Mouse (Mus musculus): Measurements from ENCODE around the gene Mrpl46. TPM values are rescaled to one million over a fixed set of nuclear protein-coding genes. Genes with fewer than 3 reads are reported as not detected.

Gene Mrpl46
- polyA plus RNA-seq, 2 experiments: 22.4 to 55.1 TPM

GRCm38 (mm10) chr7:78814766-78815165 lies 31.4 kb upstream of the Mrpl46 start:
- H3K9me3 ChIP-seq (ENCODE audit: control insufficient read depth, low read length): no peaks in the 10 kb centered on the region
- no peak overlapping the region for H3K4me3 ChIP-seq (ENCODE audit: insufficient read depth in 1 of 2, low read depth in 2 of 2, low read length in 2 of 2)
- H3K4me1 ChIP-seq (replicated peaks; ENCODE audit: control insufficient read depth in 2 of 2, insufficient read depth in 2 of 2, low read length in 1 of 2): peaks cover 0 to 4% of the 10 kb centered on the region in 2 experiments; a peak in 1 of 4 replicates
- H3K4me2 ChIP-seq (ENCODE audit: low read depth): no peak overlapping the region
- ATAC-seq (ENCODE audit: insufficient read depth) (no peak), DNase-seq (ENCODE audit: low read depth in 3 of 3, low spot score in 3 of 3) (no peak)
- no peaks in the 10 kb centered on the region for H3K27me3 ChIP-seq (ENCODE audit: control insufficient read depth, insufficient read depth, low read length)
- H3K9ac ChIP-seq (replicated peaks): no peak overlapping the region
- TF ChIP-seq EP300 (IDR thresholded peaks at IDR 0.05; ENCODE audit: low read depth): no peak
- TF ChIP-seq CTCF (IDR thresholded peaks at IDR 0.05; ENCODE audit: low read depth): no peak
- no peak overlapping the region for H3K27ac ChIP-seq
- H3K36me3 ChIP-seq (replicated peaks; ENCODE audit: control insufficient read depth, insufficient read depth, low read depth): no peaks in the 10 kb centered on the region

GRCm38 (mm10) chr7:78813791-78814190 lies 30.5 kb upstream of the Mrpl46 start:
- no peaks in the 10 kb centered on the region for H3K27me3 ChIP-seq (ENCODE audit: control insufficient read depth, insufficient read depth, low read length)
- WGBS (ENCODE audit: insufficient replicate concordance): 80% methylated on average over 6 of the region's 6 CpGs
- TF ChIP-seq CTCF (IDR thresholded peaks at IDR 0.05; ENCODE audit: low read depth) (no peak), EP300 (IDR thresholded peaks at IDR 0.05; ENCODE audit: low read depth) (no peak)
- no peak overlapping the region for H3K4me2 ChIP-seq (ENCODE audit: low read depth)
- no peak for ATAC-seq (ENCODE audit: insufficient read depth)
- no peak overlapping the region for H3K27ac ChIP-seq
- no peaks in the 10 kb centered on the region for H3K9me3 ChIP-seq (ENCODE audit: control insufficient read depth, low read length)
- peaks cover 0 to 4% of the 10 kb centered on the region in 2 experiments; a peak in 1 of 4 replicates for H3K4me1 ChIP-seq (replicated peaks; ENCODE audit: control insufficient read depth in 2 of 2, insufficient read depth in 2 of 2, low read length in 1 of 2)
- no peak overlapping the region for H3K4me3 ChIP-seq (ENCODE audit: insufficient read depth in 1 of 2, low read depth in 2 of 2, low read length in 2 of 2)
- H3K36me3 ChIP-seq (replicated peaks; ENCODE audit: control insufficient read depth, insufficient read depth, low read depth): no peaks in the 10 kb centered on the region
- no peak overlapping the region for H3K9ac ChIP-seq (replicated peaks)
- no peak for DNase-seq (ENCODE audit: low read depth in 3 of 3, low spot score in 3 of 3)

GRCm38 (mm10) chr7:78807192-78807591 lies 23.9 kb upstream of the Mrpl46 start:
- DNase-seq (ENCODE audit: low read depth in 3 of 3, low spot score in 3 of 3) (no peak), ATAC-seq (ENCODE audit: insufficient read depth) (no peak)
- no peaks in the 10 kb centered on the region for H3K27me3 ChIP-seq (ENCODE audit: control insufficient read depth, insufficient read depth, low read length)
- H3K4me2 ChIP-seq (ENCODE audit: low read depth): no peak overlapping the region
- no peak overlapping the region for H3K9ac ChIP-seq (replicated peaks)
- H3K9me3 ChIP-seq (ENCODE audit: control insufficient read depth, low read length): no peaks in the 10 kb centered on the region
- H3K4me1 ChIP-seq (replicated peaks; ENCODE audit: control insufficient read depth in 2 of 2, insufficient read depth in 2 of 2, low read length in 1 of 2): peaks cover 0 to 11% of the 10 kb centered on the region in 2 experiments; a peak in 2 of 4 replicates
- 68% methylated on average over 4 of the region's 4 CpGs for WGBS (ENCODE audit: insufficient replicate concordance)
- no peak overlapping the region for H3K27ac ChIP-seq
- no peaks in the 10 kb centered on the region for H3K36me3 ChIP-seq (replicated peaks; ENCODE audit: control insufficient read depth, insufficient read depth, low read depth)
- H3K4me3 ChIP-seq (ENCODE audit: insufficient read depth in 1 of 2, low read depth in 2 of 2, low read length in 2 of 2): no peak overlapping the region
- TF ChIP-seq EP300 (IDR thresholded peaks at IDR 0.05; ENCODE audit: low read depth): no peak
- no peak for TF ChIP-seq CTCF (IDR thresholded peaks at IDR 0.05; ENCODE audit: low read depth)

GRCm38 (mm10) chr7:78803841-78804240 lies 20.5 kb upstream of the Mrpl46 start:
- Histone ChIP-seq H3K4me1 (replicated peaks; ENCODE audit: control insufficient read depth in 2 of 2, insufficient read depth in 2 of 2, low read length in 1 of 2) (peaks cover 17 to 34% of the 10 kb centered on the region in 2 experiments), H3K9ac (replicated peaks) (no peak overlapping the region), H3K36me3 (replicated peaks; ENCODE audit: control insufficient read depth, insufficient read depth, low read depth) (no peaks in the 10 kb centered on the region), H3K27me3 (ENCODE audit: control insufficient read depth, insufficient read depth, low read length) (no peaks in the 10 kb centered on the region), H3K27ac (no peak overlapping the region), H3K4me2 (ENCODE audit: low read depth) (no peak overlapping the region), H3K9me3 (ENCODE audit: control insufficient read depth, low read length) (no peaks in the 10 kb centered on the region), H3K4me3 (ENCODE audit: insufficient read depth in 1 of 2, low read depth in 2 of 2, low read length in 2 of 2) (no peak overlapping the region)
- DNase-seq (ENCODE audit: low read depth in 3 of 3, low spot score in 3 of 3) (peak in 1 of 3 experiments; percentile 27), ATAC-seq (ENCODE audit: insufficient read depth) (no peak)
- TF ChIP-seq CTCF (IDR thresholded peaks at IDR 0.05; ENCODE audit: low read depth) (peak; percentile 50), EP300 (IDR thresholded peaks at IDR 0.05; ENCODE audit: low read depth) (no peak)
- 67% methylated on average over 3 of the region's 3 CpGs for WGBS (ENCODE audit: insufficient replicate concordance)

- no peaks in the 10 kb centered on the region for H3K36me3 ChIP-seq (replicated peaks; ENCODE audit: control insufficient read depth, insufficient read depth, low read depth)
- peak overlapping the region; percentile 11 to 16; a peak in 2 of 4 replicates for H3K4me3 ChIP-seq (ENCODE audit: insufficient read depth in 1 of 2, low read depth in 2 of 2, low read length in 2 of 2)
- peak overlapping the region; percentile 68 for H3K4me2 ChIP-seq (ENCODE audit: low read depth)
- peak overlapping the region; percentile 91 for H3K27ac ChIP-seq
- ATAC-seq (ENCODE audit: insufficient read depth): peak; percentile 96
- DNase-seq (ENCODE audit: low read depth in 3 of 3, low spot score in 3 of 3): peak; percentile 77 to 85 (median 77)
- H3K9ac ChIP-seq (replicated peaks): peak overlapping the region; percentile 51
- WGBS (ENCODE audit: insufficient replicate concordance): 10% methylated on average over 9 of the region's 9 CpGs
- no peaks in the 10 kb centered on the region for H3K27me3 ChIP-seq (ENCODE audit: control insufficient read depth, insufficient read depth, low read length)
- H3K4me1 ChIP-seq (replicated peaks; ENCODE audit: control insufficient read depth in 2 of 2, insufficient read depth in 2 of 2, low read length in 1 of 2): peaks cover 41 to 58% of the 10 kb centered on the region in 2 experiments
- no peaks in the 10 kb centered on the region for H3K9me3 ChIP-seq (ENCODE audit: control insufficient read depth, low read length)
- TF ChIP-seq CTCF (IDR thresholded peaks at IDR 0.05; ENCODE audit: low read depth) (no peak), EP300 (IDR thresholded peaks at IDR 0.05; ENCODE audit: low read depth) (peak; percentile 92)
Measured at GRCm38 (mm10) chr7:78799730-78800496, 16.6 kb upstream of the Mrpl46 start.
